Mouse (Mus musculus) heart, embryonic 14.5 days (tissue): Measurements from ENCODE around the gene Prss46. TPM values are rescaled to one million over a fixed set of nuclear protein-coding genes. Genes with fewer than 3 reads are reported as not detected.

Experiments
- ATAC-seq: fragments of 200-750 bp; cut with Nextera tagmentation; 2 replicates; pipeline ENCODE4 v1.8.0; 2017; ENCODE audit warnings: low read depth, moderate TSS enrichment; ENCODE audit not compliant: insufficient number of reproducible peaks, insufficient read depth, low FRiP score
- H3K27ac ChIP-seq, 2 experiments: fragments of 200-500 bp in 1 of 2; fragments of 300-500 bp in 1 of 2; sonication (generic) in 1 of 2; replicated peaks in 1 of 2; 2 replicates each; pipeline ENCODE4 v1.5.1; 2012 to 2014; ENCODE audit warnings: low read depth in 2 of 2, low read length in 2 of 2, control low read depth in 1 of 2, mild to moderate bottlenecking in 1 of 2, mixed read lengths in 1 of 2; ENCODE audit not compliant: control insufficient read depth in 1 of 2, insufficient read depth in 1 of 2
- H3K27me3 ChIP-seq: fragments of 300-500 bp; sonication (generic); 2 replicates; pipeline ENCODE4 v1.6.1; 2014; ENCODE audit warnings: mild to moderate bottlenecking, low read length, control low read depth; ENCODE audit not compliant: control insufficient read depth, insufficient read depth
- H3K36me3 ChIP-seq: fragments of 300-500 bp; sonication (generic); 2 replicates; pipeline ENCODE4 v1.6.1; 2014; ENCODE audit warnings: mild to moderate bottlenecking, control low read depth, low read length, mixed read lengths; ENCODE audit not compliant: control insufficient read depth, insufficient read depth
- H3K4me1 ChIP-seq, 2 experiments: fragments of 200-500 bp in 1 of 2; fragments of 300-500 bp in 1 of 2; sonication (generic) in 1 of 2; 2 replicates each; pipeline ENCODE4 v1.6.1; 2012 to 2014; ENCODE audit warnings: low read length in 2 of 2, control low read depth in 1 of 2, mixed read lengths in 1 of 2; ENCODE audit not compliant: control insufficient read depth in 2 of 2, insufficient read depth in 2 of 2
- H3K4me2 ChIP-seq: fragments of 300-500 bp; sonication (generic); 2 replicates; pipeline ENCODE4 v1.6.1; 2014; ENCODE audit warnings: mild to moderate bottlenecking, low read length
- H3K4me3 ChIP-seq, 2 experiments: fragments of 200-500 bp in 1 of 2; fragments of 300-500 bp in 1 of 2; sonication (generic) in 1 of 2; 2 replicates each; pipeline ENCODE4 v1.5.1; 2012 to 2014; ENCODE audit warnings: low read length in 2 of 2, mild to moderate bottlenecking in 2 of 2, control low read depth in 1 of 2, low read depth in 1 of 2, moderate library complexity in 1 of 2; ENCODE audit not compliant: control insufficient read depth in 1 of 2, insufficient read depth in 1 of 2
- H3K9ac ChIP-seq: fragments of 300-500 bp; sonication (generic); 2 replicates; pipeline ENCODE4 v1.6.1; 2014; ENCODE audit warnings: mild to moderate bottlenecking, low read length
- H3K9me3 ChIP-seq: fragments of 300-500 bp; sonication (generic); 2 replicates; pipeline ENCODE4 v1.6.1; 2016; ENCODE audit warnings: low read length, control low read depth; ENCODE audit not compliant: control insufficient read depth
- WGBS: fragments of 180-500 bp; shearing (Covaris S2); extraction: QIAGEN DNeasy Blood & Tissue Kit; methylation state at CpG from one replicate; pipeline ENCODE4 v1.1.7; 2014; 5-methylcytosine and 5-hydroxymethylcytosine counted together
- polyA plus RNA-seq: library from polyadenylated mRNA; unstranded; fragments of >200 nt; fragmentation: Nextera tagmentation; extraction: Ambion mirVana; gene quantifications from 2 replicates; pipeline ENCODE4 v1.2.1, GENCODE M21; 2014

The Prss46 gene
- polyA plus RNA-seq, 1 experiment from 2014 or later = not detected

DNA sequence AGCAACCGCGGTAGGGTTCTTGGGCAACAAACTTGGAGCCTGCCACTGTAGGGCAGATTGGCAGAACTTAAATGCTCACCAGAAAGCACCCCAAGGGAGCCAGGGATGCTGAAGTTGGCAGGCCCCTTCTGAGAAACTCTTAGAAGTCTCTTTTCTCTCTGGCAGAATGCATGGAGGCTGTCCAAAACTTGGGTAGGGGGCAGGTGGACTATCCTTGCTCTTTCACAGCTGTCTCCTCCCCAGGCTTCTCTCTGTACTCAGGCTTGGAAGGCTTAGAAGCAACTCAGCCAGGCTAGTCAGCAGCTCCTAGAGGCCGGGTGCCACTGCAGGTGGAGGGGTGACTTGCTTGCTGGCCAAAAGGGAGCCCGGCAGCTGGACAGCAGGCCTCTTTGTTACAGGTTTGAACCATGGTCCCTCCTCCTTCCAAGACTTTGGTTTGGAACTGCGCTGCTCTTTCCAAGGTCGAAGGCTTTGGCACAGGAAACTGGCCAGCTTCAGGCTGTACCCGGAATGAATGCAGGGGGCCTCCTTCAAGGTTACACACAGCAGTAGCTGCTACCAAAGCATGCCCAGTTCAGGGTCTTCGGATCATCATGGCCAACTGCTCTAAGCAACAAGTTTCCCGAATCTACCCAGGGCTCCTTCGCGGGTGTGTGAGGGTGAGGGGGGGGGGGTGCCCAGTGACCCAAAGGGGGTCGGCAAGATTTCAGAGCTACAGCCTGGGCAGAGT, 35.0 kb downstream of the Prss46 start, which contains the start of gene Als2cl:
Als2cl (plus strand) TSS at position 680 of the 730 bp plus-strand sequence.
- H3K36me3 ChIP-seq = no peaks in the 10 kb centered on the region
- H3K9me3 ChIP-seq = no peaks in the 10 kb centered on the region
- H3K27me3 ChIP-seq = peaks cover 12% of the 10 kb centered on the region
- peak within 1 kb of the TSS in 1 of 2 experiments; percentile 7; a peak in 1 of 4 replicates for H3K27ac ChIP-seq
- peaks cover 22 to 28% of the 10 kb centered on the region in 2 experiments for H3K4me1 ChIP-seq
- H3K9ac ChIP-seq = peak within 1 kb of the TSS; percentile 71
- H3K4me2 ChIP-seq = peak within 1 kb of the TSS; percentile 95
- peak; percentile 20; the same call in 1 of the 2 replicates for ATAC-seq
- WGBS = 16% methylated on average over 12 of the region's 12 CpGs
- H3K4me3 ChIP-seq = peak within 1 kb of the TSS; percentile 53 to 67

GRCm38 (mm10) chr9:110879998-110880561, 35.8 kb downstream of the Prss46 start, which contains the start of gene Tmie:
Gene Tmie (minus strand): TSS chr9:110880113.
- H3K27ac ChIP-seq = peak within 1 kb of the TSS in 1 of 2 experiments; percentile 7; a peak in 1 of 4 replicates
- peak within 1 kb of the TSS; percentile 71 for H3K9ac ChIP-seq
- WGBS = under 1% methylated on average over 49 of the region's 57 CpGs
- H3K4me3 ChIP-seq = peak within 1 kb of the TSS; percentile 53 to 67
- H3K4me1 ChIP-seq = peaks cover 20 to 28% of the 10 kb centered on the region in 2 experiments
- peaks cover 8% of the 10 kb centered on the region for H3K27me3 ChIP-seq
- no peaks in the 10 kb centered on the region for H3K9me3 ChIP-seq
- peak; percentile 33; the same call in 1 of the 2 replicates for ATAC-seq
- H3K4me2 ChIP-seq = peak within 1 kb of the TSS; percentile 95
- H3K36me3 ChIP-seq = no peaks in the 10 kb centered on the region

GRCm38 (mm10) chr9:110880772-110881171, 36.5 kb downstream of the Prss46 start:
- Histone ChIP-seq H3K27me3 (peaks cover 8% of the 10 kb centered on the region), H3K9me3 (no peaks in the 10 kb centered on the region), H3K4me3 (peak overlapping the region in 1 of 2 experiments; percentile 67; a peak in 2 of 4 replicates), H3K36me3 (no peaks in the 10 kb centered on the region), H3K27ac (no peak overlapping the region), H3K4me1 (peaks cover 20 to 28% of the 10 kb centered on the region in 2 experiments), H3K4me2 (peak overlapping the region; percentile 95), H3K9ac (peak overlapping the region; percentile 71; the same call in 1 of the 2 replicates)
- WGBS = 67% methylated on average over 4 of the region's 4 CpGs
- no peak for ATAC-seq

- H3K4me3 ChIP-seq = no peak overlapping the region
- H3K4me2 ChIP-seq = no peak overlapping the region
- H3K4me1 ChIP-seq = peaks cover 20 to 28% of the 10 kb centered on the region in 2 experiments
- ATAC-seq = no peak
- H3K27me3 ChIP-seq = peaks cover 8% of the 10 kb centered on the region
- no peaks in the 10 kb centered on the region for H3K9me3 ChIP-seq
- WGBS = 69% methylated on average over 7 of the region's 7 CpGs
- no peak overlapping the region for H3K27ac ChIP-seq
- H3K36me3 ChIP-seq = no peaks in the 10 kb centered on the region
- no peak overlapping the region for H3K9ac ChIP-seq
Measured at GRCm38 (mm10) chr9:110881953-110882352, 37.6 kb downstream of the Prss46 start.

DNA sequence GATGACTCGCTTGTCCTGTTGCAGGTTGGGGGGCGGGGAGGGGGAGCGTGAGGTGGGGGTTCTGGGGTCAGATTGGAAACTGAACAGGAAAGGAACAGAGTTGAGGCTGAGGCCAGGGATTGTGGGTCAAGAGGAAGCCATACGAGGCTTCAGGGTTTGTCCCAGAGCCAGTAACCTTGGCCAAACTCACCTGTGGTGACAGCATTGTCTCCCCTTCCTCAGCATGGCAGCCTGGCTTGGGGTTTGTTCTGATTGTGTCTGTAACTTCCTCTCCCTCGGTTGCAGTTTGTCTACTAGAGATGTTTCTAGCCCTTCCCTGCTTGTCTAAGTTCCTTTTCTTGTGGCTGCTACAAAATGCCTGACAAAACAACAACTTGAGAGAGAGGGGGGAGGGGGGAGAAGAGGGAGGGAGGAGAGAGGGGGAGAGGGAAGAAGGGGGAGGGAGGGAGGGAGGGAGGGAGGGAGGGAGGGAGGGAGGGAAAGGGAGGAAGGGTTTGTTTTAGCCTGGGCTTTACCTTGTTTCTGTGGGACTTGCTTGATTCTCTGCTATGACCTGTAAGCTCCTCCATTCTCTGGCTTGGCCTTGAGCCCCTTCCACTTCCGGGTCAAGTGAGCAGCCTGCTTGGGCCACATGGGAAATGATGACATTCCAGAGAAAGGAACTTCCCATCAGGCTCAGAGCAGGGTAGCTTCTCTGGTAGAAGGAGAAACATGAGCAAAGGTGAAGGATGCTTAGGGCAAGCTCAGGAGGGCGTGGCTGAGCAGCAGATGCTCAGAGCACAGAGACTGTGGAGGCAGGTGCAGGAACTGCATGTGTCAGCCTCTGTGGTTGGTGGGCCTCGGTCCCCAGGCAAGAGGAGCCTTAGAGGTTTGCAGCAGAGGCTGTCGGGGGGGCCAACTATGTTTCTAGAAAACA, 43.3 kb downstream of the Prss46 start:
- no peaks in the 10 kb centered on the region for H3K27me3 ChIP-seq
- no peak for ATAC-seq
- WGBS = 61% methylated on average over 9 of the region's 9 CpGs
- no peak overlapping the region for H3K4me2 ChIP-seq
- no peaks in the 10 kb centered on the region for H3K9me3 ChIP-seq
- H3K36me3 ChIP-seq = no peaks in the 10 kb centered on the region
- peaks cover 0 to 4% of the 10 kb centered on the region in 2 experiments; a peak in 2 of 4 replicates for H3K4me1 ChIP-seq
- H3K4me3 ChIP-seq = no peak overlapping the region
- no peak overlapping the region for H3K27ac ChIP-seq
- H3K9ac ChIP-seq = no peak overlapping the region

DNA sequence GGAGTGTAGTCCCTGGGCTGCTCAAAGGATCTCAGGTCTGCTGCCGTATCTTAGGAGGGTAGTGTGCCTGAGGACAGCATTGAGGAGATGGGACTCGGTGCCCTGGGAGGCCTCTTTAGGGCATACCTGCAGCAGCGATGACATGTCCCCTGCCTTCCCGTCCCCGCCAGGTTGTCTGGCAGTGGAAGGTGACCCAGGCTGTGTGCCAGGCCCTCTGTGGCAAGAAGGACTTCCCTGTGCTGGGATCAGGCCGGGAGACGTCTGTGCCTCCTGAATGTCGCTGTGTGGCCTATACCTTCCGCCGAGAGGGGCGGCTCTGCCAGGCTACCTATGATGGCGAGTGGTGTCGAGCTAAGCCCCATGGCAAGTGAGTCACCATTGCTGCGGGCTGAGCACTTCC, 44.6 kb downstream of the Prss46 start:
- Histone ChIP-seq H3K27ac (no peak overlapping the region), H3K36me3 (no peaks in the 10 kb centered on the region), H3K4me3 (no peak overlapping the region), H3K27me3 (no peaks in the 10 kb centered on the region), H3K9ac (no peak overlapping the region), H3K4me2 (no peak overlapping the region), H3K9me3 (no peaks in the 10 kb centered on the region), H3K4me1 (peaks cover 0 to 4% of the 10 kb centered on the region in 2 experiments; a peak in 2 of 4 replicates)
- ATAC-seq = no peak
- WGBS = 84% methylated on average over 14 of the region's 14 CpGs
